Mouse (Mus musculus) cerebellum, adult (tissue): ENCODE measurements at regions not wholly inside any gene's neighbourhood (a gene's known extent, or its start where the extent isn't known, plus 50 kb on each side); places are given as distances from the start of the nearest gene placed in this dataset.
"Not testable (repeated sequence)": the region's sequence is repeated elsewhere in the genome, so short reads cannot be mapped to it uniquely, and the experiment has no call there.

ENCODE experiments used
- ATAC-seq: cut with Nextera tagmentation; 2 replicates; pipeline ENCODE4 v1.9.2; 2017; ENCODE audit warnings: mild to moderate bottlenecking, moderate library complexity, mixed read lengths; ENCODE audit not compliant: insufficient number of reproducible peaks, low FRiP score, low TSS enrichment

DNA sequence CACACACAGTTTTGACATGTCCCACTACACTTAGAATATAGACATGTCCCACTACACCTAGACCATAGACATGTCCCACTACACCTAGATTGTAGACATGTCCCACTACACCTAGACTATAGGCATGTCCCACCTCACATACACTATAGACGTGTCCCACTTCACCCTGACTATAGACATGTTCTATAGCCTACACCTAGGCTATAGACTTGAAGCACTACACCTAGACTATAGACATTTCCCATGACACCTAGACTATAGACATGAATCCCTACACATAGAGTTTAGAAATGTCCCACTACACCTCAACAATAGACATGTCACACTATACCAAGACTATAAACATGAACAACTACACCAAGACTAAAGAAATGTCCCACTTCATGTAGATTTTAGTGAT lies 2580.9 kb downstream of the Gm37988 start:
- no peak for ATAC-seq

- ATAC-seq: no peak
Observed at GRCm38 (mm10) chr1:7393508-7393907, 2585.8 kb downstream of the Gm37988 start.

- ATAC-seq: no peak
Observed at GRCm38 (mm10) chr1:7394161-7394560, 2586.5 kb downstream of the Gm37988 start.

DNA sequence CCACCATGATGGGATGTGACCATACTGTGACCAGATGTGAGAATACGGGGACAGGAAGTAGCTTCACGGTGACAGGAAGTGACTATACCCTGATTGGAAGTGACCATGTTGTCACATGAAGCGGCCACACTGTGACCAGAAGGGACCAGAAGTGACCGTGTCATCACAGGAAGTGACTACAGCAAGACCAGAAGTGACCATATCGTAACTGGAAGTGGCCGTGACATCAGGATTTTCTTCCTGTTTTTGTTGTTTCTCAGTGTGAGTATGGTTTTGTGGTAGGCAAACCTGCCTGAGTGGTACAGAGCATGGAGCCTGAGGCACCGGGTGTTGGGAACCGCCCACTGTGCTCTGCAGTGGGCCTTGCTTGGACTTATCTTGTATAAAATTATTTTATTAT lies 2587.8 kb downstream of the Gm37988 start:
- no peak for ATAC-seq

GRCm38 (mm10) chr1:7396867-7397806 lies 2589.4 kb downstream of the Gm37988 start:
- ATAC-seq: peak; percentile 88

DNA sequence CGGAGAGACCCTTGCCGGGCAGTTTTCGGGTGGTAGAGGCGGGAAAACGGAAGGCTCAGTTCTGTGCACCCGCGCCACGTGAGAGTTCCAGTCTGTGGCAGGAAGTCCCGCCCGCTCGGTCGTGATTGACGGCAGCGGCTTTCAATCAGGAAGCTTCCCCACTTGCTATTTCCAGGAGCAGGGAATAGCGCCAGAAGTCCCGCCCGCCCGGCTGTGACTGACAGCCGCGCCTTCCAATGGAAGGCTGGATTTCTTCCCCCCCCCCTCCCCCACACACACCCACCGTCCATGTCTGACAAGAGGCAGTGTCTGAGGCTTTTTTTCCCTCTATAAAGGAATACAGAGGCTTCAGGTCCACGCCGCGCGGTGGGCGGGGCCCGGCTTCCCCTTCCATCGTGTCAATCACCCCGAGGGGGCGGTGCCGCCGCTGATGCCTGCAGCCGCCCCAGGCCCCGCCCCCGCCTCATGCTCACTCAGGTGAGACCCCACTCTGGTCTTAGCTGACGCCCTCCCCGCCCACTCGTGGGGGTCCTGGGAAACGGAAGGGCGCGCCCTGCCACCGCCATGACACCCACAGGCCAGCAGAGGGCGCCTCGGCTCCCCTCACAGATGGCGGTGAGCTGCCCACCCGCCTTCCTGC lies 2590.2 kb downstream of the Gm37988 start:
- peak; percentile 96 for ATAC-seq

- ATAC-seq: no peak
Observed at GRCm38 (mm10) chr1:7398678-7399218, 2591.1 kb downstream of the Gm37988 start.

DNA sequence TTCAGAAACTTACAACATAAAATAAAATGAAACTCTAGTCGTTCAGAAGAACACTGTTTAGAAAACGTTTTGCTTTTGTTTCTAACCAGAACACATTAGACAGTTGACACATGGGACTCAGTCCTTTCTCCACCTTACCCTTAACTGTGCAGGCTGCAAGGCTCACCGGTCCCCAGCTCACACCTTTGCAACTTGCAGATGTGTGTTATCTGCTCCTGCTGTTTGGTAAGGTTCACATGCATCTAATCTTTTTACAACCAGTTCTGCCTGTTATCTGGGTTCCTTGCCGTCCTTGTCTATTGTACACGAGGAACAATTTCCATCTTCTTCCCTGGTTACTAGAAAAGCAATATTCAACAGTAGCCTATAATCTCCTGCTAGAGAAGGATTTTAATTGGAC lies 2598.0 kb downstream of the Gm37988 start:
- not testable (repeated sequence) for ATAC-seq

DNA sequence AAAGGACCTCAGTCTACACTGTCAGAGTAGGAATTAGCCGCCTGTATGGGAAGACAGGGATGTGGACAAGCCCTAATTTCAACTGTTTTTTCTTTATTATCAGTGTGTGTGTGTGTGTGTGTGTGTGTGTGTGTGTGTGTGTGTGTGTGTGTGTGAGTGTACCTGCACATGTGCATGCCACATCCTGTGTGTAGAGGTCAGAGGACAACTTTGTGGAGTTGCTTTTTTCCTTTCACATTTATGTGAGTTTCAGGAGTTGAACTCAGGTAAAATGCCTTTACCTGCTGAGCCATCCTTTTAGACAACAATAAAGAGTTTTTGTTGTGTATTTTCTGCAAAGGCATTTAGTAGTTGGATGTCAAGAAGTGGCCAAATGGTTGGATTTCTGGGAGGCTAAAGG lies 2606.8 kb downstream of the Gm37988 start:
- no peak for ATAC-seq

DNA sequence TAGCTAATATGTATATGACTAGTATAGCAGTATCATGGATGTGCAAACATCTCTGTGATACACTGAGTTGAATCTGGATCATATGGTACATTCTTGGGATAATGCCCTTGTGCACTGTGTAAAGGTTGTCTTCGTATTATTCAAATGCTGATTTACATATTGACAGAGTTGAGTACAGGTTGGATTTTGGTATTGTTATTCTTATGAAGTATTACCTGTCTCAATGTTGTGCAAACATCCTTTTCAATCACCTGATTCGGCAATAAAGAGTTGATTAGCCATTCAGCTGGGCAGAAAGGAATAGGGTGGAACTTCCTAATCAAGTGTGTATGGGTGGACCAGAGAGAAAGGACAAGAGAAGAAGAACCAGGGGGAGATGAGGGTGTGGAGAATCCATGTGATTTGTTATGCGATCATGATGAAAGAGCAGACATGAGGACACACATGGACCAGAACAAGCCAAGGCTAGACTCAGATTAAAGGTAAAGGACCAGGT lies 2644.0 kb downstream of the Gm37988 start:
- no peak for ATAC-seq

DNA sequence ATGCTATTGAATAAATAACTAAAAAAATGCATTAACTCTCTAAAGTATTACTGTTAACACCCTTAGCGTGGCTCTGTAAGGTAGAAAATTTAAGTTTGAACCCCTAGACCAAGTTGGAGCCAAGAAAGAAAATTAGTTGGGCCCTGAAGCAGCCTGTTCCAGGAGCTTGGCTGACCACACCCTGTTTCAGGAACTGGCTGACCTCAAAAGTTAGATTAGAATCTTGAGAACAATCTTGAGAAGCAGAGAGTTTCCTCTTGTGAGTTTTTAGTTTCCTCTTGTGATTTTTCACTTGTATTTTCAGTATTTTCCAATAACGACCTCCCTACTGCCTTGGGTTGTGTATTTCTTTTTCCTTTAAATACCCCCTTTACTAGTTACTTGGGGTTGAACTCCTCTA lies 2647.2 kb downstream of the Gm37988 start:
- ATAC-seq: no peak

DNA sequence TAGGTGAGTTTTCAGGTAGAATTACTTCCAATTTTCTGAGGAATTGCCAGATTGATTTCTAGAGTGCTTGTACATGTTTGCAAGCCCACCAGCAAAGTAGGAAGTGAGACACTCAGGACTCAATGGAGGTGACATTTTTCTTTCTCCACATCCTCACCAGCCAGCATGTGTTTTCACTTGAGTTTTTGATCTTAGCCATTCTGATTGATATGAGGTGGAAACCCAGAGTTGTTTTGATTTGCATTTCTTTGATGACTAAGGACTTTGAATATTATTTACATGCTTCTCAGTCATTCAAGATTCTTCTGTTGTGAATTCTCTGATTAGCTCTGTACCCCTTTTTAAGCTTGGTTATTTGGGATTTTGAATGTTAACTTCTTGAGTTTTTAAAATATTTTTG lies 2650.2 kb downstream of the Gm37988 start:
- ATAC-seq: no peak

DNA sequence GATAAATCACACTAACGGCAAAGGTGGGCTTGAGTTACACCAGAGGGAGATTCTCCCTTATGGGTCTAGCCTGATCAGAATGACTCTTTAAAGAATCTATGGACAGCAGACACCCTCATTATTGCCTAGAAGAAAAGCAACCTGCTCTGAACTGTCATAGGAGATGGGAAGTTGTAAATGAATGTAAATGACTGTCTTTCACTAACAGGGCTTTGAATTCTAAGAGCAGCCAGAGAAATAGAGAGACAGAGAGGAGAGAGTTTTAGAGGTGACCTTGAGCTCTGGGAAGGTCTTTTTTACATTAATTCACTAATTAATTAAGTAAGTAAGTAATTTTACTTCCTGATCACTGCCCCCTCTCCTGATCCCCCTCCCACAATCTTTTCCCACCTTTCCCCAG lies 2686.4 kb downstream of the Gm37988 start:
- no peak for ATAC-seq

GRCm38 (mm10) chr1:7499042-7499441 lies 2691.3 kb downstream of the Gm37988 start:
- ATAC-seq: no peak

- ATAC-seq: no peak
Observed at GRCm38 (mm10) chr1:7502363-7502762, 2694.7 kb downstream of the Gm37988 start.

- no peak for ATAC-seq
Observed at GRCm38 (mm10) chr1:7518791-7519190, 2711.1 kb downstream of the Gm37988 start.

GRCm38 (mm10) chr1:7533506-7533905 lies 2725.8 kb downstream of the Gm37988 start:
- ATAC-seq: no peak

DNA sequence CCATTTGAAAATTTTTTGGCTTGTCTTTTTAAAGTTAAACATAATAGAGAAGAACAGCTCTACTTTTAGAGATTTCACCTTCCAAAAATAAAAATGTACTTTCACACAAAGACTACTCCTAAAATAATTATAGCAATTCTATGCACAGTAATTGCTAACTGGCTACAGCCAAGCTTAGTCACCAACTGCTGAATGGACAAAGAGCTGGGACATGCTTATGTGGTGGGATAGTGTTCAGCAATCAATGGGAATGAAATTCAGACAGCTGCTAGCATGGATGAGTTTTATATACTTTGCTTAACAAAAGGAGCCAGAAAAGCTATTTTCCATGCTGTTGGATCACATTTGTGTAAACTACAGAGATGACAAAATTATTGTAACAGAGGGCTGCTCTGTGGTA lies 2727.5 kb downstream of the Gm37988 start:
- ATAC-seq: no peak

GRCm38 (mm10) chr1:7543492-7543891 lies 2735.8 kb downstream of the Gm37988 start:
- ATAC-seq: no peak

DNA sequence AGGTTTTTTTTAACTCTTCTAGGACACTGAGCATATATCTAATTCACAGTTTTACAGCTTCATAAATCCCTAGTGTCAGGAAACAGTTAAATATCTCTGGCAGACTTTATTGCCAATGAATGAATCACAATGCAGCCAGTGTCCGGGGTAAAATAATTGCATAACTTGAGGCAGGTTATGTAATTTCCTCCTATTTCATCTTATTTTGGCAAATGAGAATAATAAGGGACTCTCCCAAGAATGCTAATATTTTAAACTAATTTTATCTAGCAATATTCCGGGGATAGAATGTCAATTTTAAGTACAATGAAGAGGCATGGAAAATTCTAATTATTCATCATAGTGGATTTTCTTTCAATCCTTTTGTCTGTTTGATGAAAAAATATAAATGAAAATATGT lies 2740.6 kb downstream of the Gm37988 start:
- no peak for ATAC-seq

GRCm38 (mm10) chr1:7574787-7575186 lies 2767.1 kb downstream of the Gm37988 start:
- ATAC-seq: no peak
